Mouse (Mus musculus) layer of hippocampus, postnatal 14 days (tissue): ENCODE data around the gene Mcu. TPM values are rescaled to one million over a fixed set of nuclear protein-coding genes. Genes with fewer than 3 reads are reported as not detected.

Experiments used
- DNase-seq, 2 experiments: peaks; one replicate each; pipeline ENCODE4 v3.0.0; 2021 to 2022; ENCODE audit warnings: low spot score in 2 of 2, mixed read lengths in 1 of 2
- total RNA-seq, 2 experiments: library from RNA; stranded (reverse); gene quantifications; 2 replicates each; pipeline ENCODE4 v1.2.3; 2021

Gene Mcu
- total RNA-seq, 2 experiments from 2014 or later = 57.7 to 58.3 TPM

DNA sequence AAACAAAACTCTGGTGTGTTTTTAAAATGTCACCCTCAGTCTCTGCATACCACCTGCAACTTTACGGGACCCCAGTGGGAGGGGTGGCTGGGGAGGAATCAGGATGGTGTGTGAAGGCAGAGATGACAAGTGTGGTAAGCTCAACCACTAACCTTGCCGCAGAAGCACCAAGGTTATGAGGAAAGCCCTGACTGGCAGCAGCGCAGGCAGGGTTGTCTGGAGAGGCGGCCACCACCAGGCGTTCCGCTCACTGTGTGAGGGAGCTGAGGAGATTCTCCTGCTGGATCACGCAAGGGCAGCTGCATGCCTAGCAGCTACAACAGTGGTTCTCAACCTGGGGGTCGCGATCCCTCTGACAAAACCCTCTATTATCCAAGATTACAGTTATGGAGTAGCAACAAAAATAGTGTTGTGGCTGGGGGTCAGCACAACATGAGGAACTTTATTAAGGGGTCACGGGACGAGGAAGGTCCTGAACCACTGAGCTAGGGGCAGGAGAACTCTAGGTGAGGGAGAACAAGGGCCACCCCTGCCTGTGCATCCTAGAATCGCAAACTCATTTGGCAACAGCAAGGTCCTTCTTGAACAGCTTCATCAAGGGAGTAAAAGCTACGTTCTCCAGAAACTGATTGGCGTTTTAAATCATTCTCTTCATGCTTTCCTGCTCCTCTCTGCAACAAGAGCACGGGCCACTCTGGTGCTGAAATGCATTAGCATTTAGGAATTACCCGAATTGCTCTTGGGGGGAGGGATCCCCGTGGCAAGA, 77.5 kb downstream of the Mcu start:
- DNase-seq = no peak

- DNase-seq = no peak
Measured at GRCm38 (mm10) chr10:59538063-59538462, 78.4 kb downstream of the Mcu start.

DNA sequence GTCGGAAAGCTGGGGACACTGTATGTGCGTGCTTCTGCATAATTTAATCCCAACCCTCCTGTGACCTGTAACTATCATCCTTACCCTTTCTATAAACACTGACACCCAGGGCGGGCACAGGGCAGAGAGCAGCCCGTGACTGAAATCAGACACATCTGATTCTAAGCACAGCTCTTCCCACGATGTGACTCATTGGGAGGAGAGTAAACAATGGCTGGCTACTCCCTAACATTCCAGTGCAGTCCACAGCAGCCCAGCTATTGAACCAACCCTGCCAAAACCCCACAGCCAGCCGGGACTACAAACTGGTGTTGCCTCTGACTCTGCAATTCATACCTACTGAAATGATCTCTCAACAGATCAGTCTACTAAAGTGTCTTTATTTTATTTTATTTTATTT, 78.9 kb downstream of the Mcu start:
- no peak for DNase-seq

DNA sequence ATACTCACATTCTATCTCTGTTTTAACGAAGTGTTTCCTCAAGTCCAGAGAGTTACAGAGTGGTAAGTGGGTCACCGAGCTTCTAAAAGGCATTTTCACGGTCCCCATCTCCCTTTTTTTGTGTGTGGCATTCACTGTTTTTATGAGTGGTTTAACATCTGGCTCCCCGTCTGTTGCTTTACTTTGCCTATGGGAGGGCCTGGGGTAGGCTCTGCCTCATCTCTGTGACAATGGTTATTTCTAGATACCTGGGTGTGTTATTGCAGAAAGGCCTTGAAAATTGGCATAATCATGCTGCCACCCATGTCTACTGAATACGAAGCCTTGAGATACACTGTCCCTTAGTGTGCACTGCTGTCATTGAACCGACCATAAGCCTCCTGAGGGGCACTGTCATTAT, 84.2 kb downstream of the Mcu start:
- DNase-seq = no peak

DNA sequence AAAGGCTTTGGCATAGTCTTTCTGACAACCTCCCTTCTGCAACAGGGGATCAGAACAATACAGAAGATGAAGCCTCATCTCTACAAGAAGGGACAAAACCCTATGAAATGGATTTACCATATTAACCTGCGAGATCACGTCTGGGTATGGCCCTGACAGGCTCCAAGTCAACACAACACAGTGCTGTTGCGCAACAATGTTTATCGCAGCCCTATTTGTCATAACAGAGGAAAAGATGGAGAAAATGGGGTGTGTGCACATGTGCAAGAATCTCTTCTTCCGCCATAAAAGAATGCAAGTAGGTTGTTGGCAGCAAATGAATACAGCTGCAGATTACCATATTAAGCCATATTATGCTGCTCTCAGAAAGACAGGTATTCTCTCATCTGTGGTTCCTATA, 88.7 kb downstream of the Mcu start:
- no peak for DNase-seq

- no peak for DNase-seq
Measured at GRCm38 (mm10) chr10:59527311-59527710, 89.2 kb downstream of the Mcu start.

- no peak for DNase-seq
Measured at GRCm38 (mm10) chr10:59524675-59525074, 91.8 kb downstream of the Mcu start.

DNA sequence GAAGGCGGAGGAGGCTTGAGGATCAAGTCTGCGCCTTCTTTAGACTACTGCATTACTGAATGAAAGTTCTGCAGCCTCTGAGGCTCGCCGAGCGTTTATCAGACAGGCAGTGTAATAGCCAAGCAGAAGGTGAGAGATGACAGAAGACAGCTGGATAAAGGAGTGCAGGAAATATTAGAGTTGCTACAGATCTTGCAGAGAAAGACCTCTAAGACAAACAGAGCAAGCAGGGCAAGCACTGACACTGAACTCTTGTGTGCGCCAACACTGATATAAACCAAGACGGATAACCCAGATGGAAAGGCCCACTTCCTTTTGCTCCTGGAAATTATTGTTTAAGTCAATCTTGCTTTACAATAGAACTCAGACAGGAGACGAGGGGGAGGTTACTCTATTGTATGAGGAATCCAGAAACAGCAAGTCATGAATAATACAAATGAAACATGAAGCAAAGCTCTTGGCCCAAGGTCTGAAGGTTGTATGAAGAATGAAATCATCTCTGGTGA, 92.6 kb downstream of the Mcu start:
- DNase-seq = no peak

- no peak for DNase-seq
Measured at GRCm38 (mm10) chr10:59520701-59521100, 95.8 kb downstream of the Mcu start.

- DNase-seq = no peak
Measured at GRCm38 (mm10) chr10:59519411-59519810, 97.1 kb downstream of the Mcu start.

DNA sequence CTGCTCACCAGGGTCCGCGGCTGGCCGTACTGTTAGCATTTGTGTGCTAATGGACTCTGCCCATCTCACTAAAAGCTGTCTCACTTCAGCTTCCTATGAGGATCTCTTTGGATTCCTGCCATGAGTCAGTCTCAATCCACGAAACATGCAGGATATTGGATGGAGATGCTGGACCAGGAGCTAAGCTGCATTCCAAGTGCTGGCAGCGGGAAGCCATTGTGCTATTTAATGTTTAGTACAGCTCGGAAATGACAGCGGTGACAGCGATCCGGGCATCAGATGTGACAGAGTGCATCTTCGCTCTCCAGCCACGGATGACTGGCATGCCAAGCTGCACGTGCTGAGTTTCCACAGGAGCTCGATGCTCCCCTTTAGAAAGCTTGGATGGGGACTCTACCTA, 99.3 kb downstream of the Mcu start:
- DNase-seq = no peak

DNA sequence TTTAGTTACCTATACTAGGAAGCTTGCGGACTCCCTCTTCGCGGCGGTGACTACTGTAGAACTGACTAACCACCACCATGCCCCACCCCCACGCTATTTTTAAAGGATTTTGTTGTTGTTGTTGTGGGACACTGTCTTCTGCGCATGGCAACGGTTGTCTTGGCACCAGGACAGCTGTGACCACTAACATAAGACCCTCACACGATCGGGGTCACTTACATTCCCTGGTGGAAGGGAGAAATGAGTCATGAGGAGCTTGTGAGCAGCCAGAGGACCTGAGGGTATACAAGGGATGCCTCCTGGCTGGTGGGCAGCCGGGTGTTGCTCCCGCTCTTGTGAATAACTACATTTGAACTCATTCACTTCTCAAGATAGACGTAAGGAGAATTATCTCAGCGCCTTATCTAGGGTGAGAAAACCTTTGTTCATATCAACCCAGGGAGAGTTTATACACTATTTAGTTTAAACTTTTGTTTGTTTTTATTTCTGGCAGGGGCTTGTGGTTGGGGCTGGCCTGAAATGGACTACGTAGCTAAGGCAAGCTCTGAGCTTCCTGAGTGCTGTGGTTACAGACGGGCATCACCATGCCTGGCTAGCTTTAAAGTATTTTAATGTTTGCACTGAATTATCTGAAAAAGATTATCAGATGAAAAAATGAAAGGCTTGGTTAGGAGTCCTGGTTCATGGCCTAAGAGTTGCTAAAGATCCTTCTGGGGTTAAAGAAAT, 101.6 kb downstream of the Mcu start:
- no peak for DNase-seq

- DNase-seq = no peak
Measured at GRCm38 (mm10) chr10:59512173-59512572, 104.3 kb downstream of the Mcu start.

DNA sequence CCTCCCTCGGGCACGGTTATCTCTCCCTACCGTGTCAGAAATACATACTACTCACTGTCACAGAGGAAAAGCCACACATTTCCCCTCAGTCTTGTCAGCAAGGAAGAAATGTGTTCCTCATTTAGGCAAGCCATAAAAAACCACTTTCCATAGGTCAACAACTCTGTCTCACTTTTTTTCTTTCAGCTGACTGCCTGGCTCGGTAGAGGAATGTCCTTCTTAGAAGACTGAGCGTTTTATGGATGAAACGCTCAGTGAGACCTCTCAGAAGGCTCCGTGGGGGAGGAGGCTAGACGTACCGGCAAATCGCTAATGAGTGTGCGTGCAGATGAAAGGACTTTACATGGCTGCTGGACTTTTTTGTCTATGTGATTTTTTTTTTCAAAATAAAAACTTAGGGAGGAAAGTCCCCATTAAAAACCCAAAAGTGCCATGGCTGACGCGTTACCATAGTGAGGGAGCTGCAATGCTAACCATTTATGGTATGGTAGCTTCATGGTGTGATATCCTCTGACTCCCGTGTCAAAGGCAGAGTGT, 105.0 kb downstream of the Mcu start:
- DNase-seq = no peak

DNA sequence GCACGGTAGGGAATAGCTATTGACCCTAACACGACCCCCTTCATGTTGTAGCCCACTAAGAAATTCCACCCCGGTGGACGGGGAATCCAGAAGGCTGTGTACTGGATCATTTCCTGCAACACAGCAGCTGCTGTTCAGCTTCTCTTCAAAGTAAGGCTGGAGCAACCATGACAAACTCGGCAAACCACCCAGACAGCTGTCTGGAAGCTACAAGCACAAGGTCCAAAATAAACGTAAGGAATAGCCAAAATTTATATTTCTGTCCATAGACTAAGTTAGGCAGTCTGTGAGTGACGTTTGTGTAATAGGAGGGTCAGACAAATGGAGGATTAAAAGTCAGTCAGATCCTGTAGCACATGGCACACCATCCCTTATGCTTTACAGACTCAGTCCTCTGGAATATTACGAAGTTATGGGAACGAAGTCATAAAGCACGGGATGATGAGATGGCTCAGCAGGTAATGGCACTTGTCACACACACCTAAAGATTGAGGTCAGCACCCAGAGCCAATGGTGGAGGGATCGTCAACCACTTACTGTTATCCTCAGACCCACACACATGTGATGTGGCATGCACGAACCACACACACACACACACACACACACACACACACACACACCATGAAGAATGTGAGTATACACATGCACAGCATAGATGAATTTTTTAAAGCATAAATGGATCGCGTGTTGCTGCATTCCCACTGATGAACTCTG, 105.6 kb downstream of the Mcu start:
- no peak for DNase-seq

DNA sequence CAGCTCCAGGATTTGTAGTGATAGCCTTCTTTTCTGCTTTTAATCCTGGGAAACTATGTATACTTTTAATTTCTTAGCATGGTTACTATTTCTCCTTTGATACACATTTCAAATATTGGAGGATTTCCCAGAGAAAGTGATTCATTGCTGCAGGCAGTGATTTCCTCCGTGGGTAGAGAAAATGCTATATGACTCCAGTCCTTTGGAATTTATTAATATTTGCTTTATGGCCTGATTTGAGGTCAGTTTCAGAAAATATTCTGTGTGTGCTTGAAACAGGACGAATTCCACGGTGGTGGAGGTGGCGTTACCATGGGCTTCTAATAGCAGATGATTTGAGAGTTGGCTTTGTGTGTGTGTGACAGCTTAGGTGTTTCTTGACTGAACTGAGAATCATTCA, 107.3 kb downstream of the Mcu start:
- no peak for DNase-seq

DNA sequence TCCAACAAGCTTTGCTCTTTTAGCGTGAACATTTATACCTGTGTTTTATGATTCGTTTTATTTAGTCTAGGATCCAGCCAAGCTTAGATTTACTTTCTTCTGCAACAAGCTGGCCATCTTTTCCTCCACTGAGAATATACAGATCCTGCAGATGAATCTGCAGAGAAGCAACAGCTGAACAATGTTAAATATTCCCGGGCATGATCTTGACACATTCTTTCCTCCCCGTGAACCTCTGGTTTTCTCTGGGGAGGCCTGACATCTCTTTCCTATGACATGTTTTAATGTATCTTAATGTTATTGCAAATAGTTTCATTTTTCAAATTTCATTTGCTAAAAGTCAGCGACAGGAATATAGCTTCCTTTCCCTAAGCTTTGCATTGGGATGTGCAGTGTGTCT, 109.8 kb downstream of the Mcu start:
- DNase-seq = no peak

DNA sequence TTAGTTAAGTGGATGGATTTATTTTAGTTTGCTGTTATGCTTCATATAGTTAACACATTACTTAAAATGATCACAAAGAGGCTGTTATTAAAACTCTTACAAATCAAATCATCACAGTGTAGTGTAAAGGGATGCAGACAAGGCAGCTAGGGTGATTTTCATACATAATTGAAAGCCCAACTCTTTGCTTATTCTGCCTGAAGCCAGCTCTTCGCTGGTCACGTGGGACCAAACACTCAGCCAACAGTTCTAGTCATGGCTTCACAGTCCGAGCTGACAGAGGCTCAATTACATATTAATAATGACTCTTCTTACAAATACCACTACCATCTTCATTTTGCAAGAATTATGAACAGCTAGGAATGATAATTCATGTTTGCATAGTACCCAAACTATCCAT, 112.2 kb downstream of the Mcu start:
- no peak for DNase-seq

- peak; percentile 40 to 53 for DNase-seq
Measured at GRCm38 (mm10) chr10:59503433-59504210, 112.9 kb downstream of the Mcu start.

DNA sequence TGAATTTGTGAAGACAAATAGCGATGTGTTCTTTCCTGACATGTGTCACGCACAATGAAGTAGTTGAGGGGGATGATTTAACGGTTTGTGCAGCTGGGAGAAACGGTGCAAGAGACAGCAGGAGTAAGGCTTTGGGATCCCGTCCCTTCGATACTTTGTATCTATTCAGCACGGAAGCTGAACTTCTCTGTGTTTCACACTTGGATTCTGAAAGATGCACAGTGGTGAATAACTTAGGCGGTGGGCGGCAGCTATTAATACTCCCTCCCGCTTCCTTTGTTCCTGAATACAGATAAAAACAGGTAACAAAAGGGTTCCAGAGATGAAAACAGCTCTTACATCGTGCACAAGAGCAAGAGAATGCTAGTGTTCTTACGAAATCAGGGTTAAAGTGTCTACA, 114.1 kb downstream of the Mcu start:
- DNase-seq = no peak

GRCm38 (mm10) chr10:59501761-59502160, 114.7 kb downstream of the Mcu start:
- DNase-seq = no peak
